Mouse (Mus musculus): ENCODE data around the gene Cyren. TPM values are rescaled to one million over a fixed set of nuclear protein-coding genes. Genes with fewer than 3 reads are reported as not detected.
A peak's percentile ranks its signal among the peaks of the same experiment; 100 is the strongest.

The Cyren gene
- polyA plus RNA-seq, 1 experiment from 2014 or later: 15.0 TPM

DNA sequence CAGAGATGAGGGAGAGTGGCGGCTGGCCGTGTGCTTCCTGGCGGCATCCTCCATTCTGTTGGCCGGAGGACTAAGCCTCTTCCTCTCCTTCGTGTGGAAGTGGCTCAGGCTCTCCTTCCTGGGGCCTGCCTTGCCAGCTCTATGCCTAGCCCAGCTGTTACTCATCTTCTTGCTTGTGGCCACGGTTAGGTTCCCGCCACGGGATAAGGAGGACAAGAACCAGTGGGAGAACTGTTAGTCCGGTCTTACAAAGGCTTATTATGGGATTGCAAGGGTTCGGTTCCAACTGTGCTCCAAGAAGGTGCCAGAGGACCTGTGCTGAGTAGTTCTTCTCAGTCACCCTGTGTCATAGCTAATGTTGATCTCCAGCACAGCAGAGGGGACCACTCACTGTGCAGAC lies 5.0 kb downstream of the Cyren start:
- Histone ChIP-seq H3K4me1 (ENCODE audit: insufficient read depth) (peaks cover 21% of the 10 kb centered on the region), H3K9me3 (ENCODE audit: low read depth, low read length) (no peaks in the 10 kb centered on the region), H3K36me3 (ENCODE audit: insufficient read depth) (peaks cover 10% of the 10 kb centered on the region; the same call in 1 of the 2 replicates), H3K27ac (ENCODE audit: low read depth) (no peak overlapping the region), H3K4me3 (ENCODE audit: low read depth, low read length) (no peak overlapping the region), H3K9ac (no peak overlapping the region), H3K27me3 (ENCODE audit: insufficient read depth, low read length) (no peaks in the 10 kb centered on the region), H3K4me2 (no peak overlapping the region)
- no peak for ATAC-seq (ENCODE audit: insufficient read depth)
- no peak for TF ChIP-seq CTCF (IDR thresholded peaks at IDR 0.05; ENCODE audit: low read depth)
- DNase-seq: no peak
- WGBS: 80% methylated on average over 10 of the region's 10 CpGs

DNA sequence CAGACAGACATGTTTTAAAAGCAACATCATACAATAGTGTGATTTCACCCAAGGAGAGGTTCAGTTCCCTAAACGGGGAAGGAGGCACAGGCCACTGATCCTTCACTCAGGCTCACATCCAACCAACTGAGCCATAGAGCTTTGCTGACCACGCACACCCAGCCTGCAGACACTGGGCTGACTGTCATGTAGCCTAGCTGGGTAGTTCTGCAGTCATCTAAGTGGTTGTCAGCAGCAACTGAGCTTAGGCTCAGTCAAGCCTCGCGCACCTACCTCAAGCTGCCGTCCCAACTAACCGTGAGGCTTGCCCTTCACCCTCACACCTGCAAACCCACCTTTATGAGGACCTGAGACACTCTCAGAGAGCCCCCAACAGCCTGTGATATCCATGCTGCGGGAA lies 5.9 kb downstream of the Cyren start:
- H3K4me1 ChIP-seq (ENCODE audit: insufficient read depth): peaks cover 19% of the 10 kb centered on the region
- H3K9ac ChIP-seq: no peak overlapping the region
- WGBS: 87% methylated on average over 7 of the region's 7 CpGs
- H3K27ac ChIP-seq (ENCODE audit: low read depth): peak overlapping the region; percentile 18; the same call in 1 of the 2 replicates
- no peak overlapping the region for H3K4me2 ChIP-seq
- TF ChIP-seq CTCF (IDR thresholded peaks at IDR 0.05; ENCODE audit: low read depth): no peak
- peaks cover 10% of the 10 kb centered on the region; the same call in 1 of the 2 replicates for H3K36me3 ChIP-seq (ENCODE audit: insufficient read depth)
- no peaks in the 10 kb centered on the region for H3K27me3 ChIP-seq (ENCODE audit: insufficient read depth, low read length)
- ATAC-seq (ENCODE audit: insufficient read depth) (no peak), DNase-seq (no peak)
- H3K4me3 ChIP-seq (ENCODE audit: low read depth, low read length): no peak overlapping the region
- no peaks in the 10 kb centered on the region for H3K9me3 ChIP-seq (ENCODE audit: low read depth, low read length)

DNA sequence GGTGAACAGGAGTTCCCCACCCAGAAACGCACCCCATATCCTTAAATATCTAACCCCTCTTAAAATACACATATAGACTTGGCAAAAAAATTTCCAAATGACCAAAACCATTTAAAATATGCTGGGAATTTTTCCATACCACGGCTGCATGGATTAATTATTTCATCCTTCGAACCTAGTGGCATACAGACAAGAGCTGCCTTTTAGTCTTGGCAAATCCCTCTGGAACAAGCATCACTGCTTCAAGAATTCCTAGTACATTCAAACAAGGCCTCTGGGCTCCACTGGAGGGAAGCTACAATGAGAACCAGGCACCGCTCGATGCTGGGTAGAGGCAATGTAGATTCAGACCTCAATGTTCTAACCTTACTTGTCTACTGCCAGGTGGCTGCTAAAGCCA lies 7.1 kb downstream of the Cyren start:
- Histone ChIP-seq H3K9me3 (ENCODE audit: low read depth, low read length) (no peaks in the 10 kb centered on the region), H3K27me3 (ENCODE audit: insufficient read depth, low read length) (no peaks in the 10 kb centered on the region), H3K9ac (no peak overlapping the region), H3K4me3 (ENCODE audit: low read depth, low read length) (no peak overlapping the region), H3K4me1 (ENCODE audit: insufficient read depth) (peaks cover 22% of the 10 kb centered on the region), H3K4me2 (no peak overlapping the region), H3K36me3 (ENCODE audit: insufficient read depth) (peaks cover 10% of the 10 kb centered on the region; the same call in 1 of the 2 replicates), H3K27ac (ENCODE audit: low read depth) (peak overlapping the region; percentile 51; the same call in 1 of the 2 replicates)
- DNase-seq: peak; percentile 47
- no peak for ATAC-seq (ENCODE audit: insufficient read depth)
- 58% methylated on average over 5 of the region's 5 CpGs for WGBS
- no peak for TF ChIP-seq CTCF (IDR thresholded peaks at IDR 0.05; ENCODE audit: low read depth)

DNA sequence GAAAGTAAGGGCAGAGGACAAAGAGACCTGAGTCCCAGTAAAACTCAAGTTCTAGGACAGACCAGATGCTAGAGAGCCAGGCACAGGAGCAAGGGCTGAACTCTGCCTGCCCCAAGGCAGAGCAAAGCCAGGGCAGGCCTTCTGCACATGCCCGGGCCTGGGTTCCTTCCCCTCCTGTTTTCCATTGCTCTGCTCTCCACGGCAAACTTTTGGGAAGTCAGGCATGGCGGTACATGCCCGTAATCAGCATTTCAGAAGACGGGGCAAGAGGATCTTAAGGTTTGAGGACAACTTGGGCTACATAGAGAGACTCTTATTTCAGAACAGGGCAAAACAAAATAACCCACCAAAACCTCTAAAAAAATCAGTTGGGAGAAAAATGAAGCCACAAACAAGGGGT lies 7.7 kb downstream of the Cyren start:
- no peaks in the 10 kb centered on the region for H3K9me3 ChIP-seq (ENCODE audit: low read depth, low read length)
- H3K9ac ChIP-seq: no peak overlapping the region
- 75% methylated on average over 5 of the region's 5 CpGs for WGBS
- no peak for TF ChIP-seq CTCF (IDR thresholded peaks at IDR 0.05; ENCODE audit: low read depth)
- no peak for ATAC-seq (ENCODE audit: insufficient read depth)
- peak overlapping the region; percentile 60; the same call in 1 of the 2 replicates for H3K27ac ChIP-seq (ENCODE audit: low read depth)
- H3K27me3 ChIP-seq (ENCODE audit: insufficient read depth, low read length): no peaks in the 10 kb centered on the region
- H3K4me1 ChIP-seq (ENCODE audit: insufficient read depth): peaks cover 28% of the 10 kb centered on the region
- H3K4me3 ChIP-seq (ENCODE audit: low read depth, low read length): no peak overlapping the region
- no peak for DNase-seq
- peaks cover 10% of the 10 kb centered on the region; the same call in 1 of the 2 replicates for H3K36me3 ChIP-seq (ENCODE audit: insufficient read depth)
- no peak overlapping the region for H3K4me2 ChIP-seq

DNA sequence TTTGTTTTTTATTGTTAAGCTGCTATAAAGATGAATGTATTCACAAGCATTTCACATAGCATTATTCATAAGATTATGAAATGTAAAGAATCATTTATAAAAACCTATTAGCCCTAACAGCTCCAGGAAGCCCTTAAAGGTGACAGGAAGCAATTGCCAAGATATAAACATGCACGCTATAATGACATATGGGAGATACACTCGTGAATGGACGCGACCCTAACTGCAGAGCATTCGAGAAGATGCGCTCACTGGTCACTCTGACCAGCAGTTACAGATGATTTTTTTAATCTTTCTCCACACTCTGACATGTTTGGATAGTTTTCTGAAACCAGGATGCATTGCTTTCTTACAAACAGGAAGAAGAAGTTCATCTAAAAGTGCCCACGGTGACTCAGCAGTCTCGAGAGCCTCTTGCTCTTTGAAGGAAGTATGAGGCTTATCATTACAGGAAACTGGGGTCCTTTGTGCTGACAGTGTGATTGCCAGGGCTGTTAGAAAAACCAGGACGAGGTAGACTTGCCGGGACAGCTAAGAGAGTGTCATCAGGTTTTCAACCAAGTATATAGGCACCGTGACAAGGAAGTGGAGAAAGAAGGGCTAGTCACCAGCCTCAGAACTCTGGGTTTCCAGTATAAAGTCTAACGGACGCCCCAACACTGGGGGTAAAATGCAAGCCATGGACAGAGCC lies 8.5 kb downstream of the Cyren start:
- no peak for TF ChIP-seq CTCF (IDR thresholded peaks at IDR 0.05; ENCODE audit: low read depth)
- peaks cover 10% of the 10 kb centered on the region; the same call in 1 of the 2 replicates for H3K36me3 ChIP-seq (ENCODE audit: insufficient read depth)
- no peaks in the 10 kb centered on the region for H3K27me3 ChIP-seq (ENCODE audit: insufficient read depth, low read length)
- no peak overlapping the region for H3K4me3 ChIP-seq (ENCODE audit: low read depth, low read length)
- H3K9ac ChIP-seq: no peak overlapping the region
- no peaks in the 10 kb centered on the region for H3K9me3 ChIP-seq (ENCODE audit: low read depth, low read length)
- H3K4me1 ChIP-seq (ENCODE audit: insufficient read depth): peaks cover 32% of the 10 kb centered on the region
- WGBS: 43% methylated on average over 13 of the region's 13 CpGs
- DNase-seq (peak; percentile 71), ATAC-seq (ENCODE audit: insufficient read depth) (no peak)
- H3K27ac ChIP-seq (ENCODE audit: low read depth): peak overlapping the region; percentile 60; the same call in 1 of the 2 replicates
- peak overlapping the region; percentile 7 for H3K4me2 ChIP-seq

DNA sequence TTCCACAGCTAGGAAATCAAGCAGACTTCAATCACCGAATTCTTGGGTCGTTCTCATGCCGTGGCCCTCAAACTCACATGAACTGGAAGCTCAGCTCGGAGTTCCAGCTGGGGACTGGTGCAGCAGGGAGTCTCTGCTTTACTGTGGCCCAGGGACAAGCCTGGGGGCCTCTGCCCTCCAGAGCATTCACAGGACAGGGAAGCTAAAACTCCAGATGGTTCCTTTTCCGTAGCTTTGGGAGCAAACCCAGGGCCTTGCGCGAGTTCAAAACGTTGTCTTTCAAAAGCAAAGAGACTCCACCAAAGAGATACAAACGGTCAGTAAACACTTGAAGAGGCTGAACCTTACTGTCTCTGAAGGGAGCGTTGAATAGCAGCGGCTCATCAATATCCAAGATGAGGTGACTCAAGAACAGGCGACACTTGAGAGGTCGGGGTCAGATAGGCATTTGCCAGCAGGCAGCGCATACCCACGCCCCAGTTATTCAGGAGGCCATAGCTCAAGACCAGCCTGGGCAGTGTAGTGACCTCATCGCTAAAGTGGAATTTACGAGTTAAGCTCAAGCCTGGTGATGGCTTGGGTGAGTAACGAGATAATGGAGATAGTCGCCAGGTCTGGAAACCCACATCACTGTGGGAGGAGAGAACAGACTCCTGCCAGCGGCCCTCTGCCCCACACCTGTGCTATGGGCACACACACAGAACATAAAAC lies 9.2 kb downstream of the Cyren start:
- no peak for DNase-seq
- H3K36me3 ChIP-seq (ENCODE audit: insufficient read depth): 0 out of 2 replicates have a peak, but pooled peaks cover 5% of the 10 kb centered on the region
- TF ChIP-seq CTCF (IDR thresholded peaks at IDR 0.05; ENCODE audit: low read depth): no peak
- H3K4me3 ChIP-seq (ENCODE audit: low read depth, low read length): no peak overlapping the region
- H3K9ac ChIP-seq: no peak overlapping the region
- peaks cover 32% of the 10 kb centered on the region for H3K4me1 ChIP-seq (ENCODE audit: insufficient read depth)
- H3K27me3 ChIP-seq (ENCODE audit: insufficient read depth, low read length): no peaks in the 10 kb centered on the region
- ATAC-seq (ENCODE audit: insufficient read depth): no peak
- 63% methylated on average over 20 of the region's 20 CpGs for WGBS
- H3K9me3 ChIP-seq (ENCODE audit: low read depth, low read length): no peaks in the 10 kb centered on the region
- no peak overlapping the region; the same call in 1 of the 2 replicates for H3K27ac ChIP-seq (ENCODE audit: low read depth)
- no peak overlapping the region for H3K4me2 ChIP-seq

DNA sequence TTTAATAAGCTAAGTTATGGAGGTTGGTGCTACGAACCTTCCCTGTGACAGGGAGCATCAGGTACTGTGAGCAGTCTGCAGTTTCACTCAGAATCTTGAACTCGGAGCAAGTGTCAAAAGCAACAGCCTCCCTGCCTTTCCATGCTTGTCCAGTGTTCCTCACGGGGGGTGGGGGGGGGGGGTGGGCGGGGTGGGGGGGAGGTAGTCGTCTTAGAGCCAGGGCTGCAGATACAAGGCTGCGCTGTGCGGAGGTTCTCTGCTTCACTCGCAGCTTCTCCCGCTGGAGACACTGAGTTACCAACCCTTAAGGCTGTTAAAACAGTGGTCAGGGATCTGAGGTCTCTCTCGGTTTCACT lies 9.9 kb downstream of the Cyren start:
- no peak overlapping the region for H3K27ac ChIP-seq (ENCODE audit: low read depth)
- 62% methylated on average over 10 of the region's 10 CpGs for WGBS
- no peak overlapping the region for H3K9ac ChIP-seq
- H3K4me2 ChIP-seq: no peak overlapping the region
- ATAC-seq (ENCODE audit: insufficient read depth): no peak
- H3K4me3 ChIP-seq (ENCODE audit: low read depth, low read length): no peak overlapping the region
- no peak for TF ChIP-seq CTCF (IDR thresholded peaks at IDR 0.05; ENCODE audit: low read depth)
- DNase-seq: no peak
- H3K9me3 ChIP-seq (ENCODE audit: low read depth, low read length): no peaks in the 10 kb centered on the region
- 0 out of 2 replicates have a peak, but pooled peaks cover 3% of the 10 kb centered on the region for H3K36me3 ChIP-seq (ENCODE audit: insufficient read depth)
- peaks cover 32% of the 10 kb centered on the region for H3K4me1 ChIP-seq (ENCODE audit: insufficient read depth)
- H3K27me3 ChIP-seq (ENCODE audit: insufficient read depth, low read length): no peaks in the 10 kb centered on the region
